Mouse (Mus musculus) kidney, adult 2 months (tissue): ENCODE measurements at regions not wholly inside any gene's neighbourhood (a gene's known extent, or its start where the extent isn't known, plus 50 kb on each side); places are given as distances from the start of the nearest gene placed in this dataset.

ENCODE experiments used
- CTCF ChIP-seq: fragments of 200-500 bp; conservative IDR thresholded peaks from 2 replicates; pipeline ENCODE4 v1.5.1; 2011; ENCODE audit warnings: low read depth, mild to moderate bottlenecking, control low read depth, low read length, moderate library complexity, mixed read lengths; ENCODE audit not compliant: insufficient read depth, insufficient read length
- POLR2A ChIP-seq: fragments of 200-500 bp; IDR thresholded peaks from one replicate; pipeline ENCODE4 v1.6.1; 2011; ENCODE audit warnings: low read depth, low read length, control low read depth

DNA sequence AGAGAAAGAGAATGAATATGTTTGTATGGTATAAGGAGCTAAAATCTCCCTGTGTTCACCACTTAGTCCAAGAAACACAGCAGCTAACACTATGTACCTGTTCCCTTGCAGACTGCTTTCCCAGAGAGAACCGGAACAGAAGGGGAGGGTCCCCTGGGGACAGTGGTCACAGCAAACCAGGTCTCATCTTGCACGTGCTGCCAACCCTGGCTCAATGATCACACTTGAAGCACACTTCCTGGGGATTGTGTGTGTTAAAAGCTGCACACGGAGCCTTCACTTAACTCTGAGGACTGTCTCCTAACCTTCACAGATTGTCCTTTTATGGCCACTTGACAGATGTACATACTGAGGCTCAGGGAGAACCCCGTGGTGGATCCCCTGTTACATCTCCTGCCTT, 127.6 kb upstream of the Rybp start:
- no peak for TF ChIP-seq POLR2A
- TF ChIP-seq CTCF: no peak
